Mouse (Mus musculus) neural tube, embryonic 14.5 days (tissue): Measurements from ENCODE around the gene Higd1a. TPM values are rescaled to one million over a fixed set of nuclear protein-coding genes. Genes with fewer than 3 reads are reported as not detected.
A peak's percentile ranks its signal among the peaks of the same experiment; 100 is the strongest.

ENCODE experiments used
- ATAC-seq: fragments of 200-750 bp; cut with Nextera tagmentation; 2 replicates; pipeline ENCODE4 v1.8.0; 2017; ENCODE audit warnings: low read depth, mild to moderate bottlenecking, moderate TSS enrichment, moderate library complexity
- H3K27ac ChIP-seq: fragments of 300-500 bp; sonication (generic); 2 replicates; pipeline ENCODE4 v1.5.1; 2014; ENCODE audit warnings: low read depth, mild to moderate bottlenecking, control low read depth, low read length, moderate library complexity, mixed read lengths
- H3K27me3 ChIP-seq: fragments of 300-500 bp; sonication (generic); 2 replicates; pipeline ENCODE4 v1.6.1; 2014; ENCODE audit warnings: low read length; ENCODE audit not compliant: control insufficient read depth, insufficient read depth
- H3K36me3 ChIP-seq: fragments of 300-500 bp; sonication (generic); 2 replicates; pipeline ENCODE4 v1.6.1; 2014; ENCODE audit warnings: low read length, mixed read lengths; ENCODE audit not compliant: control insufficient read depth, insufficient read depth
- H3K4me1 ChIP-seq: fragments of 300-500 bp; sonication (generic); 2 replicates; pipeline ENCODE4 v1.6.1; 2014; ENCODE audit warnings: low read length; ENCODE audit not compliant: control insufficient read depth, insufficient read depth
- H3K4me2 ChIP-seq: fragments of 300-500 bp; sonication (generic); 2 replicates; pipeline ENCODE4 v1.6.1; 2014; ENCODE audit warnings: mild to moderate bottlenecking, low read depth, low read length, control low read depth
- H3K4me3 ChIP-seq: fragments of 300-500 bp; sonication (generic); 2 replicates; pipeline ENCODE4 v1.5.1; 2014; ENCODE audit warnings: low read depth, low read length, control low read depth, mixed read lengths
- H3K9ac ChIP-seq: fragments of 300-500 bp; sonication (generic); replicated peaks from 2 replicates; pipeline ENCODE4 v1.6.1; 2014; ENCODE audit warnings: low read depth, mild to moderate bottlenecking, control low read depth, low read length, mixed read lengths
- H3K9me3 ChIP-seq: fragments of 300-500 bp; sonication (generic); 2 replicates; pipeline ENCODE4 v1.6.1; 2016; ENCODE audit warnings: low read length; ENCODE audit not compliant: control insufficient read depth
- WGBS: fragments of 180-500 bp; shearing (Covaris S2); extraction: QIAGEN DNeasy Blood & Tissue Kit; methylation state at CpG from one replicate; pipeline ENCODE4 v1.1.7; 2014; 5-methylcytosine and 5-hydroxymethylcytosine counted together
- polyA plus RNA-seq: library from polyadenylated mRNA; unstranded; fragments of >200 nt; fragmentation: Nextera tagmentation; extraction: Ambion mirVana; gene quantifications from 2 replicates; pipeline ENCODE4 v1.2.1, GENCODE M21; 2014

The Higd1a gene
- polyA plus RNA-seq, 1 experiment from 2014 or later = 159 TPM

- H3K27me3 ChIP-seq = no peaks in the 10 kb centered on the region
- H3K36me3 ChIP-seq = no peaks in the 10 kb centered on the region
- no peak overlapping the region for H3K4me2 ChIP-seq
- no peaks in the 10 kb centered on the region for H3K4me1 ChIP-seq
- no peaks in the 10 kb centered on the region for H3K9me3 ChIP-seq
- ATAC-seq = no peak
- no peak overlapping the region for H3K9ac ChIP-seq
- 78% methylated on average over 6 of the region's 6 CpGs for WGBS
- H3K27ac ChIP-seq = no peak overlapping the region
- no peak overlapping the region for H3K4me3 ChIP-seq
Observed at GRCm38 (mm10) chr9:121830243-121830955, 27.8 kb downstream of the Higd1a start.

- Histone ChIP-seq H3K9me3 (no peaks in the 10 kb centered on the region), H3K27me3 (no peaks in the 10 kb centered on the region), H3K9ac (no peak overlapping the region), H3K27ac (no peak overlapping the region), H3K36me3 (no peaks in the 10 kb centered on the region), H3K4me2 (no peak overlapping the region), H3K4me3 (no peak overlapping the region), H3K4me1 (no peaks in the 10 kb centered on the region)
- no peak for ATAC-seq
- 69% methylated on average over 7 of the region's 7 CpGs for WGBS
Observed at GRCm38 (mm10) chr9:121829270-121829992, 28.7 kb downstream of the Higd1a start.

- no peak for ATAC-seq
- Histone ChIP-seq H3K27ac (no peak overlapping the region), H3K9ac (no peak overlapping the region), H3K36me3 (no peaks in the 10 kb centered on the region), H3K9me3 (no peaks in the 10 kb centered on the region), H3K4me3 (no peak overlapping the region), H3K4me2 (no peak overlapping the region), H3K4me1 (no peaks in the 10 kb centered on the region; the same call in 1 of the 2 replicates), H3K27me3 (no peaks in the 10 kb centered on the region)
- 86% methylated on average over 6 of the region's 6 CpGs for WGBS
Observed at GRCm38 (mm10) chr9:121828314-121828713, 29.8 kb downstream of the Higd1a start.

GRCm38 (mm10) chr9:121826356-121826755 lies 31.8 kb downstream of the Higd1a start:
- H3K4me1 ChIP-seq = peaks cover 6% of the 10 kb centered on the region; the same call in 1 of the 2 replicates
- no peaks in the 10 kb centered on the region for H3K27me3 ChIP-seq
- no peaks in the 10 kb centered on the region for H3K36me3 ChIP-seq
- no peak overlapping the region for H3K4me3 ChIP-seq
- ATAC-seq = no peak
- H3K4me2 ChIP-seq = no peak overlapping the region
- no peaks in the 10 kb centered on the region for H3K9me3 ChIP-seq
- 93% methylated on average over 3 of the region's 3 CpGs for WGBS
- no peak overlapping the region for H3K9ac ChIP-seq
- no peak overlapping the region for H3K27ac ChIP-seq

- Histone ChIP-seq H3K4me3 (no peak overlapping the region), H3K4me1 (peaks cover 6% of the 10 kb centered on the region; the same call in 1 of the 2 replicates), H3K9me3 (no peaks in the 10 kb centered on the region), H3K9ac (no peak overlapping the region), H3K27me3 (no peaks in the 10 kb centered on the region), H3K36me3 (no peaks in the 10 kb centered on the region), H3K4me2 (no peak overlapping the region), H3K27ac (no peak overlapping the region)
- WGBS = 63% methylated on average over 7 of the region's 7 CpGs
- peak; percentile 47; the same call in 1 of the 2 replicates for ATAC-seq
Observed at GRCm38 (mm10) chr9:121823991-121824390, 34.2 kb downstream of the Higd1a start.

- H3K4me1 ChIP-seq = peaks cover 6% of the 10 kb centered on the region; the same call in 1 of the 2 replicates
- 73% methylated on average over 1 of the region's 1 CpGs for WGBS
Observed at GRCm38 (mm10) chr9:121823051-121823450, 35.1 kb downstream of the Higd1a start.

GRCm38 (mm10) chr9:121822585-121822991 lies 35.6 kb downstream of the Higd1a start:
- H3K9me3 ChIP-seq = no peaks in the 10 kb centered on the region
- no peaks in the 10 kb centered on the region for H3K27me3 ChIP-seq
- H3K4me2 ChIP-seq = no peak overlapping the region
- H3K4me3 ChIP-seq = no peak overlapping the region
- peak overlapping the region; percentile 55 for H3K27ac ChIP-seq
- 27% methylated on average over 6 of the region's 6 CpGs for WGBS
- no peak overlapping the region for H3K9ac ChIP-seq
- H3K4me1 ChIP-seq = peaks cover 6% of the 10 kb centered on the region; the same call in 1 of the 2 replicates
- peak; percentile 82; the same call in 1 of the 2 replicates for ATAC-seq
- H3K36me3 ChIP-seq = no peaks in the 10 kb centered on the region

More at GRCm38 (mm10) chr9:121823051-121823450, 35.1 kb downstream of the Higd1a start:
- Histone ChIP-seq H3K36me3 (no peaks in the 10 kb centered on the region), H3K4me3 (no peak overlapping the region), H3K27ac (peak overlapping the region; percentile 55), H3K4me2 (no peak overlapping the region), H3K9me3 (no peaks in the 10 kb centered on the region), H3K27me3 (no peaks in the 10 kb centered on the region), H3K9ac (no peak overlapping the region)
- ATAC-seq = peak; percentile 12; the same call in 1 of the 2 replicates

- WGBS = 74% methylated on average over 5 of the region's 5 CpGs
- Histone ChIP-seq H3K4me1 (peaks cover 6% of the 10 kb centered on the region; the same call in 1 of the 2 replicates), H3K4me2 (no peak overlapping the region), H3K4me3 (no peak overlapping the region), H3K27me3 (no peaks in the 10 kb centered on the region), H3K9me3 (no peaks in the 10 kb centered on the region), H3K36me3 (no peaks in the 10 kb centered on the region), H3K27ac (no peak overlapping the region), H3K9ac (no peak overlapping the region)
- ATAC-seq = no peak
Observed at GRCm38 (mm10) chr9:121820765-121821164, 37.4 kb downstream of the Higd1a start.
